Mouse (Mus musculus): ENCODE data around the gene Itgb4. TPM values are rescaled to one million over a fixed set of nuclear protein-coding genes. Genes with fewer than 3 reads are reported as not detected.

Itgb4 gene
- polyA plus RNA-seq, 1 experiment from 2014 or later = 2.9 TPM

DNA sequence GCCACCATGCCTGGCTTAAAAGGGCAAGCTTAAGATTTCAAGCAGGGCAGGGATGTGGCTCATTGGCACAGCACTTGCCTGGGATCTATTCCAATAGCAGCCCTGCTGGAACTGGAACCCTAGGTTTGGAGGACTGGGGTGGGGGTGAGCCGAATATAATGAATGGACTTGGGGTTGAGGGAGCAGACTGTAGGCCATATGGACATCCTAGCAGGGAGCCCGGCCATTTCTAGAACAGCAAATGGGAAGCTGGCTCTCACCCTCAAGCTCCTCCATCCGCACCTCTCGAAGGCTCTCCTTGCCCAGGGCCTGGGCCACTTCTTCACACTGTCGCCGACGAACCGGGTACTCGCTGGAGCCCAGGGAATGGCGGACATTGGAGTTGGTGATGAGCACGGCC, 35.2 kb downstream of the Itgb4 start:
- ATAC-seq (replicated peaks; ENCODE audit: low FRiP score, low read depth) (no peak), DNase-seq (ENCODE audit: low spot score) (no peak)
- WGBS = 97% methylated on average over 11 of the region's 11 CpGs
- Histone ChIP-seq H3K27me3 (ENCODE audit: insufficient read depth, low read length) (no peaks in the 10 kb centered on the region), H3K4me3 (replicated peaks; ENCODE audit: low read depth, low read length) (no peak overlapping the region), H3K27ac (no peak overlapping the region), H3K9ac (ENCODE audit: low read depth, low read length) (no peak overlapping the region), H3K9me3 (replicated peaks; ENCODE audit: low read length) (no peaks in the 10 kb centered on the region), H3K36me3 (ENCODE audit: insufficient read depth, low read length) (0 out of 2 replicates have a peak, but pooled peaks cover 13% of the 10 kb centered on the region), H3K4me2 (ENCODE audit: low read length) (no peak overlapping the region), H3K4me1 (replicated peaks; ENCODE audit: insufficient read depth, low read length) (peaks cover 9% of the 10 kb centered on the region)
- TF ChIP-seq CTCF (IDR thresholded peaks at IDR 0.05; ENCODE audit: low read depth) = no peak

GRCm38 (mm10) chr11:116010146-116010545, 35.6 kb downstream of the Itgb4 start:
- ATAC-seq (replicated peaks; ENCODE audit: low FRiP score, low read depth) (no peak), DNase-seq (ENCODE audit: low spot score) (no peak)
- Histone ChIP-seq H3K4me1 (replicated peaks; ENCODE audit: insufficient read depth, low read length) (peaks cover 7% of the 10 kb centered on the region), H3K4me2 (ENCODE audit: low read length) (no peak overlapping the region), H3K9me3 (replicated peaks; ENCODE audit: low read length) (no peaks in the 10 kb centered on the region), H3K36me3 (ENCODE audit: insufficient read depth, low read length) (0 out of 2 replicates have a peak, but pooled peaks cover 13% of the 10 kb centered on the region), H3K4me3 (replicated peaks; ENCODE audit: low read depth, low read length) (no peak overlapping the region), H3K9ac (ENCODE audit: low read depth, low read length) (no peak overlapping the region), H3K27ac (no peak overlapping the region), H3K27me3 (ENCODE audit: insufficient read depth, low read length) (no peaks in the 10 kb centered on the region)
- no peak for TF ChIP-seq CTCF (IDR thresholded peaks at IDR 0.05; ENCODE audit: low read depth)
- 95% methylated on average over 8 of the region's 8 CpGs for WGBS

DNA sequence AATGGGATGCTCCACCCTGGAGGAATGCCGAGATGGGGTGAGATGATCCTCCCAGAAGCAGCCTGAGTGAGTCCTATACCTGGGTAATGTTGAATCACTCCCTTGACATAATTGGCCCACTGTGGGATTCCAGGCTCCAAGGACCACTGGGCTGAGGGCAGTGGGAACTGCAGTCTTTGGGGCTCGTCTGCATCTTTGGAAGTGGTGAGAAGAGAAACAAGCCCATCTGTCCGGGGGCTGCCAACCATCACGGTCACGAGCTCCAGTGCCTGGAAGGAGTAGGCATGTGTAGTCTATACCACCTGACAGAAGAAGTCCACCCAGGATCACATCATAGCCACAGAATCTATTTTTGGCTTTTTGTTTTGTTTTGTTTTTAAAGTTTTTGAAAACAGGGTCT, 36.4 kb downstream of the Itgb4 start:
- no peak for ATAC-seq (replicated peaks; ENCODE audit: low FRiP score, low read depth)
- no peak overlapping the region for H3K9ac ChIP-seq (ENCODE audit: low read depth, low read length)
- DNase-seq (ENCODE audit: low spot score) = no peak
- 73% methylated on average over 5 of the region's 5 CpGs for WGBS
- H3K4me1 ChIP-seq (replicated peaks; ENCODE audit: insufficient read depth, low read length) = peaks cover 4% of the 10 kb centered on the region
- H3K4me2 ChIP-seq (ENCODE audit: low read length) = no peak overlapping the region
- no peaks in the 10 kb centered on the region for H3K9me3 ChIP-seq (replicated peaks; ENCODE audit: low read length)
- 0 out of 2 replicates have a peak, but pooled peaks cover 13% of the 10 kb centered on the region for H3K36me3 ChIP-seq (ENCODE audit: insufficient read depth, low read length)
- H3K27ac ChIP-seq = no peak overlapping the region
- no peak overlapping the region for H3K4me3 ChIP-seq (replicated peaks; ENCODE audit: low read depth, low read length)
- TF ChIP-seq CTCF (IDR thresholded peaks at IDR 0.05; ENCODE audit: low read depth) = no peak
- no peaks in the 10 kb centered on the region for H3K27me3 ChIP-seq (ENCODE audit: insufficient read depth, low read length)

DNA sequence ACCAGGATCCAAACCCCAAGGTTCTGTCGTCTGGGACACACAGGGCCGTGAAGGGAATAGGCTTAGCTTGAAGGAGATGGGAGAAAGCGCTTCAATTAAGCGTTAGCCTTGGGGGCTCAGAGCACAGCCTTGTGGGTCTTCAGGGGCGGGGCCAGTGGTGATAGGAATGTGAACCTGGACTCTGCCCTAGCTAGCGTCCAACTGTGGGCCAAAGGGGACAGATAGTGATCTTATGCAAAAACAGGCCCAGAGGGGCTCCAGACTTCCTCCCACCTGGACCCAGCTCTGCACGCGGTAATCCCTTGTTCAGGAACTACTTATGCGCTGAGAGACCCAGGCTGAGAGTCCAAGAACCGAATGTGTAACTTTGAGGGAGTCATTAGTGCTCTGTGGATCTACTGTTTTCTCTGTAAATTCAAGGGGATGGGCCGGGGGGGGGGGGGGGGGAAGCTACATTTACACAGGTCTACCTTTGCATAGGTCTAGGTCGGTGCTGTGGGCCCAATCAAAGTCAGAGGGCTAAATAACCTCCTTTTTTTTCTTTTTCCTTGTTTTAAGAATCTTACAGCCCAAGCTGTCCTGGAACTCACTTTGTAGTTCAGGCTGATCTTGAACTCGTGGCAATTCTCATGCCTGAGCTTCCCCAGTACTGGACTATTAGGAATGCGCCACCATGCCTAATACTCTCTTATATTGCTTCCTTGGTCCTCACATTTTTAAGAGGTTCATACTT, 37.2 kb downstream of the Itgb4 start:
- H3K27ac ChIP-seq = peak overlapping the region; percentile 94
- ATAC-seq (replicated peaks; ENCODE audit: low FRiP score, low read depth) = no peak; the same call in 1 of the 2 replicates
- DNase-seq (ENCODE audit: low spot score) = no peak
- H3K9ac ChIP-seq (ENCODE audit: low read depth, low read length) = peak overlapping the region; percentile 83
- no peaks in the 10 kb centered on the region for H3K9me3 ChIP-seq (replicated peaks; ENCODE audit: low read length)
- no peak for TF ChIP-seq CTCF (IDR thresholded peaks at IDR 0.05; ENCODE audit: low read depth)
- peaks cover 4% of the 10 kb centered on the region for H3K4me1 ChIP-seq (replicated peaks; ENCODE audit: insufficient read depth, low read length)
- peak overlapping the region; percentile 70 for H3K4me3 ChIP-seq (replicated peaks; ENCODE audit: low read depth, low read length)
- 0 out of 2 replicates have a peak, but pooled peaks cover 13% of the 10 kb centered on the region for H3K36me3 ChIP-seq (ENCODE audit: insufficient read depth, low read length)
- WGBS = 18% methylated on average over 14 of the region's 14 CpGs
- H3K27me3 ChIP-seq (ENCODE audit: insufficient read depth, low read length) = no peaks in the 10 kb centered on the region
- H3K4me2 ChIP-seq (ENCODE audit: low read length) = peak overlapping the region; percentile 95

DNA sequence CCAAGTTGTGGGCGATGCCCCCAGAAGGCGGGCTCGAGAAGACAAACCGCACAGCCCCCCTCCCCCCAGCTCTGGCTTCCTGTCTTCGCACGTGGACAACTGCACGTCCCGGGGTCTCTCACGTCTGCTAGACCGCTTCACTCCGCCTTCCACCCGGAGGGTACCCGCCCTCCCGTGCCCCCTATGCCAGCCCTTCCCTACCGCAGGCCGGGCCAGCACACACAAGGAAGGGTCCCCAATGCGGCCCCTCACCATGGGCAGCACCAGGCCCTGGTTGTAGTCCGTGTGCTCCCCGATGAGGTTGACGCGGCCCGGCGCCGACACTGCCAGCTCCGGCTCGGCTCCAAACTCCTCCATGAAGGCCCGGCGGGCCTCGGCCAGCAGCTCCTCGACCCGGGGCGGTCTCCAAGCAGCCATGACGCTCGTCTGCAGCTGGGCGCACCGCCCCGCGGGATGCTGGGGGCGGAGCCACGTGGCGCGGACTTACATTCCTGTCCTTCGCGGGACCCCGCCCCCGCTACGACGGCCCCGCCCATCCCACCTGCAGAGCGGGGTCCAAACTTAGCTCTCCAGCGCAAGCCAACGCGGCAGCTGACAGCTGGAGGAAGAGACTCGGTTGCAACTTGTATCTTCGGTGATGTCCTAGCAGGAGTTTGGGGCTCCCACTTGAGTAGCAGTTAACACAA, 37.9 kb downstream of the Itgb4 start, which contains the start of gene Galk1:
Gene Galk1 (minus strand): TSS at position 458 of the 686 bp plus-strand sequence.
- H3K4me2 ChIP-seq (ENCODE audit: low read length) = peak within 1 kb of the TSS; percentile 95
- peak within 1 kb of the TSS; percentile 70 for H3K4me3 ChIP-seq (replicated peaks; ENCODE audit: low read depth, low read length)
- DNase-seq (ENCODE audit: low spot score) (peak; percentile 94), ATAC-seq (replicated peaks; ENCODE audit: low FRiP score, low read depth) (peak; percentile 85)
- TF ChIP-seq CTCF (IDR thresholded peaks at IDR 0.05; ENCODE audit: low read depth) = no peak
- peak within 1 kb of the TSS; percentile 94 for H3K27ac ChIP-seq
- H3K9ac ChIP-seq (ENCODE audit: low read depth, low read length) = peak within 1 kb of the TSS; percentile 83
- H3K27me3 ChIP-seq (ENCODE audit: insufficient read depth, low read length) = no peaks in the 10 kb centered on the region
- 0 out of 2 replicates have a peak, but pooled peaks cover 13% of the 10 kb centered on the region for H3K36me3 ChIP-seq (ENCODE audit: insufficient read depth, low read length)
- H3K9me3 ChIP-seq (replicated peaks; ENCODE audit: low read length) = no peaks in the 10 kb centered on the region
- peaks cover 4% of the 10 kb centered on the region for H3K4me1 ChIP-seq (replicated peaks; ENCODE audit: insufficient read depth, low read length)
- under 1% methylated on average over 55 of the region's 55 CpGs for WGBS

- ATAC-seq (replicated peaks; ENCODE audit: low FRiP score, low read depth) (no peak), DNase-seq (ENCODE audit: low spot score) (no peak)
- Histone ChIP-seq H3K4me3 (replicated peaks; ENCODE audit: low read depth, low read length) (no peak overlapping the region), H3K9me3 (replicated peaks; ENCODE audit: low read length) (no peaks in the 10 kb centered on the region), H3K9ac (ENCODE audit: low read depth, low read length) (no peak overlapping the region), H3K36me3 (ENCODE audit: insufficient read depth, low read length) (no peaks in the 10 kb centered on the region), H3K27me3 (ENCODE audit: insufficient read depth, low read length) (no peaks in the 10 kb centered on the region), H3K4me1 (replicated peaks; ENCODE audit: insufficient read depth, low read length) (peaks cover 4% of the 10 kb centered on the region), H3K27ac (no peak overlapping the region), H3K4me2 (ENCODE audit: low read length) (no peak overlapping the region)
- 54% methylated on average over 8 of the region's 8 CpGs for WGBS
- no peak for TF ChIP-seq CTCF (IDR thresholded peaks at IDR 0.05; ENCODE audit: low read depth)
Measured at GRCm38 (mm10) chr11:116014821-116015220, 40.3 kb downstream of the Itgb4 start.
